Mouse (Mus musculus) left cerebral cortex, postnatal 10 days (tissue): ENCODE results near the gene Eps8l2. TPM values are rescaled to one million over a fixed set of nuclear protein-coding genes. Genes with fewer than 3 reads are reported as not detected.
A peak's percentile ranks its signal among the peaks of the same experiment; 100 is the strongest.

ENCODE experiments used
- DNase-seq, 2 experiments: peaks; one replicate each; pipeline ENCODE4 v3.0.0; 2021 to 2022; ENCODE audit warnings: low spot score in 2 of 2, mixed read lengths in 1 of 2; ENCODE audit errors: extremely low spot score in 1 of 2
- intact Hi-C: fragments of 180-260 bp; cut with DNase I; formaldehyde crosslinking; loops from one replicate; pipeline ENCODE4 v1.15.1; 2025
- total RNA-seq, 2 experiments: library from RNA; stranded (reverse); gene quantifications; 2 replicates each; pipeline ENCODE4 v1.2.3; 2021

Eps8l2 gene
- 1 to 10 TPM; 1.1 to 1.4 TPM for total RNA-seq

GRCm38 (mm10) chr7:141338576-141339131, at the start of gene Eps8l2:
Gene Eps8l2, plus strand, starts transcription at chr7:141338880.
- intact Hi-C loops = no loop called here
- peak in 1 of 2 experiments; percentile 49 for DNase-seq

GRCm38 (mm10) chr7:141291921-141292582, 46.6 kb upstream of the Eps8l2 start, which contains the start of gene Drd4:
Gene Drd4, plus strand, starts transcription at chr7:141292006.
- DNase-seq = peak in 1 of 2 experiments; percentile 44
- intact Hi-C loops = no loop called here

GRCm38 (mm10) chr7:141292583-141293388, 45.9 kb upstream of the Eps8l2 start:
- DNase-seq = no peak
- intact Hi-C loops = no loop called here

GRCm38 (mm10) chr7:141293852-141294471, 44.7 kb upstream of the Eps8l2 start:
- intact Hi-C loops = no loop called here
- DNase-seq = peak in 1 of 2 experiments; percentile 50

GRCm38 (mm10) chr7:141294479-141294878, 44.2 kb upstream of the Eps8l2 start:
- intact Hi-C loops = no loop called here
- DNase-seq = no peak

- DNase-seq = no peak
- intact Hi-C loops = no loop called here
These were observed 40.6 kb upstream of the Eps8l2 start for GRCm38 (mm10) chr7:141297926-141298650.

GRCm38 (mm10) chr7:141299175-141299574, 39.5 kb upstream of the Eps8l2 start:
- peak in 1 of 2 experiments; percentile 9 for DNase-seq
- intact Hi-C loops = no loop called here

GRCm38 (mm10) chr7:141301386-141301785, 37.3 kb upstream of the Eps8l2 start:
- DNase-seq = no peak
- intact Hi-C loops = loop anchor here (5.0 kb wide), 1 partner anchor 54 kb away; no protein-coding TSS in a partner anchor

- intact Hi-C loops = loop anchor here (5.0 kb wide), 1 partner anchor 55 kb away; no protein-coding TSS in a partner anchor
- DNase-seq = no peak
These were observed 35.9 kb upstream of the Eps8l2 start for GRCm38 (mm10) chr7:141302702-141303268.

GRCm38 (mm10) chr7:141304537-141304936, 34.1 kb upstream of the Eps8l2 start:
- DNase-seq = no peak
- intact Hi-C loops = loop anchor here (5.0 kb wide), 1 partner anchor 57 kb away; no protein-coding TSS in a partner anchor

GRCm38 (mm10) chr7:141314416-141314815, 24.3 kb upstream of the Eps8l2 start:
- intact Hi-C loops = no loop called here
- DNase-seq = no peak

- peak in 1 of 2 experiments; percentile 38 for DNase-seq
- intact Hi-C loops = no loop called here
These were observed 23.6 kb upstream of the Eps8l2 start for GRCm38 (mm10) chr7:141315076-141315475.

- peak in 1 of 2 experiments; percentile 34 for DNase-seq
These were observed 22.7 kb upstream of the Eps8l2 start for GRCm38 (mm10) chr7:141315974-141316373.

GRCm38 (mm10) chr7:141317619-141318132, 21.0 kb upstream of the Eps8l2 start:
- intact Hi-C loops = no loop called here
- no peak for DNase-seq

More at GRCm38 (mm10) chr7:141315974-141316373, 22.7 kb upstream of the Eps8l2 start:
- intact Hi-C loops = no loop called here

GRCm38 (mm10) chr7:141319446-141319845, 19.2 kb upstream of the Eps8l2 start:
- intact Hi-C loops = no loop called here
- DNase-seq = no peak

- intact Hi-C loops = no loop called here
- no peak for DNase-seq
These were observed 14.0 kb upstream of the Eps8l2 start for GRCm38 (mm10) chr7:141324686-141325085.

- DNase-seq = peak in 1 of 2 experiments; percentile 66
- intact Hi-C loops = no loop called here
These were observed 11.9 kb upstream of the Eps8l2 start for GRCm38 (mm10) chr7:141326546-141327446.
